Mouse (Mus musculus) testis, adult 2 months (tissue): ENCODE data around the gene Gm13277.
"Not testable (repeated sequence)": the region's sequence is repeated elsewhere in the genome, so short reads cannot be mapped to it uniquely, and the experiment has no call there.

ENCODE experiments used
- CTCF ChIP-seq: fragments of 200-500 bp; IDR thresholded peaks from 2 replicates; pipeline ENCODE4 v1.5.1; 2012; ENCODE audit warnings: low read depth, mild to moderate bottlenecking, inconsistent platforms, low read length, moderate library complexity; ENCODE audit not compliant: control insufficient read depth, insufficient read depth, insufficient replicate concordance
- POLR2A ChIP-seq: fragments of 200-500 bp; IDR thresholded peaks from 2 replicates; pipeline ENCODE4 v1.6.1; 2012; ENCODE audit warnings: low read depth, mild to moderate bottlenecking, inconsistent platforms, low read length, moderate library complexity; ENCODE audit not compliant: control insufficient read depth

DNA sequence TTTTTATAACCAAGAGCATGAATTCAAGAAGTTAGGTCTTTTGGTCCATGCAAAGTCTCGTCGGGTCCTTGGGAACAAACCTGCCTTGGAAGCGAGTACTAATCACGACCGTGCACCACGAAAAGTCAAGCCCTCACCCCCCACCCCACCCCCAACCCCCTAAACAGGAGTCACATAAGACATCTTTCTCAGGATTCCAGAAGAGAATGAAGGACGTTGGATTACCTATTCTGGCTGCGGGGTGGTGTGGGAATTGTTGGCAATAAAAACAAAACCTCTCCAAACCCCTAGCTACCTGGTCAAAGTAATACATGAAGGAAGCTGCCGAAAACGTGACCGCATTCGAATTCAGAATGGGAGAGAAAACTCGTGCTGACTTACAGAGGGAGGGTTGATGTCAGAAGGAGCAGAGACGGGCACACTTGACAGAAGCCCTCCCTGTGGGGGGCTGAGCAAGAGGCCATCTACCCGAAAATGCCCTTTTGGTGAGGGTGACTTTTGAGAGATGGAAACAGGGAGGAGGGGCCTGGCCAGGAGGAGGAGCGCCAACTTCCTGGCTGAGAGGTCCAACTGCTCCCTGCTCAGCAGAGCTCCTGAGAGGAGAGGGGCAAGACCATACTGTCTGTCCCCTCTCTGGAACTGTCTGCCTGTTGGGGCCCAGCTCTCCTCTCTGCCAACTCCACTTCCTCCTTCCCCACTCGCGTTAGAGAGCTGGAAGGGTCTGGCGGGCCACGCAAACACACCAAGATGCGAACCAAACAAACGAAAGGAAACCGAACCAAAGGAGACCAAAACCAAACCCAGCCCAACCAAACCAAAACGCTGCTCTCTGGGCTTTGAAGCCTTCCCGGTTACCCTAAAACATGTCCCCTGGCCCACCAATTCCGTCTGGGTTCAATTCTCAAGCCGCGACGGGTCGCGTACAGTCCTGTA lies 31.6 kb upstream of the Gm13277 start:
- TF ChIP-seq POLR2A, CTCF: not testable (repeated sequence)
